15 mouse cellular contexts compared by ENCODE assay signal in the genomic region with DNA sequence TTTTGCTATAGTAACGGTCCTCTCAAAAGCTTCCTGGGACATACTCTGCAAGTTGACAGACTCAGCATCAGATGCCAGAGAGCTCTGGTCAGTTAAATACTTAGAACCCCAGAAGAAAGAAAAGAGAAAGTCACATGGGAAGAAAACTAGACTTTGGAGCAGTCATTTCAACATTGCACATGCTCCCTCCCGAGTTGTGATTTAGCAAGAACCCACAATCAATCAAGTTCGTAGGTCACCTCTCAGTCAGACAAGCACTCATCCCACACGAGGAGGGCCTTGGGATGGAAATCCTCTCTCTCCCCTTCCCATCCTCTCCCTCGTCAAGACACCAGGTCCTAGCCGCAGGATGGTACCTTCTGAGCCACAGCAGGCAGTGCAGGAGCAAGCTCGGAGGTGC.
"Had no signal": no experiment of that assay in that cellular context is flagged by ENCODE, and none has a peak within 500 bp of the region (broad histone marks: within the 10 kb centered on the region; RNA-seq: fewer than 3 reads in every experiment).

No protein-coding gene starts in this region.

- H3K27me3 ChIP-seq: limb, embryonic 13.5 days; lung, embryonic 15.5 days; midbrain, embryonic 13.5 days had no signal

- H3K4me1 ChIP-seq: limb, embryonic 10.5 days; limb, embryonic 13.5 days; lung, embryonic 15.5 days had no signal

- H3K9me3 ChIP-seq: limb, embryonic 10.5 days; limb, embryonic 13.5 days; lung, embryonic 15.5 days; midbrain, embryonic 13.5 days had no signal

- DNase-seq: kidney, adult 2 months; kidney, postnatal 25 days; layer of hippocampus, adult 9-11 months; lung, adult 18-20 months; lung, postnatal 10 days; lung, postnatal 36 days; thymus, adult 18-20 months; thymus, postnatal 36 days had no signal

- ATAC-seq: intestine, postnatal 0 days; midbrain, embryonic 13.5 days had no signal

- H3K9ac ChIP-seq: limb, embryonic 13.5 days; lung, embryonic 15.5 days; midbrain, embryonic 13.5 days had no signal

- H3K4me3 ChIP-seq: layer of hippocampus, adult 2 months; limb, embryonic 10.5 days; limb, embryonic 13.5 days; lung, embryonic 15.5 days; midbrain, embryonic 13.5 days had no signal

- H3K36me3 ChIP-seq: lung, embryonic 15.5 days had no signal

- H3K27ac ChIP-seq: kidney, postnatal 0 days; layer of hippocampus, adult 2 months; limb, embryonic 10.5 days; limb, embryonic 13.5 days; lung, embryonic 15.5 days; midbrain, embryonic 13.5 days had no signal

- H3K4me2 ChIP-seq: limb, embryonic 13.5 days; lung, embryonic 15.5 days; midbrain, embryonic 13.5 days had no signal
